Mouse (Mus musculus): ENCODE measurements around the gene Nme3.
"Not testable (repeated sequence)": the region's sequence is repeated elsewhere in the genome, so short reads cannot be mapped to it uniquely, and the experiment has no call there.

The Nme3 gene

GRCm38 (mm10) chr17:24900014-24900413, 3.7 kb downstream of the Nme3 start:
- DNase-seq (ENCODE audit: low spot score in 2 of 2), result no peak

DNA sequence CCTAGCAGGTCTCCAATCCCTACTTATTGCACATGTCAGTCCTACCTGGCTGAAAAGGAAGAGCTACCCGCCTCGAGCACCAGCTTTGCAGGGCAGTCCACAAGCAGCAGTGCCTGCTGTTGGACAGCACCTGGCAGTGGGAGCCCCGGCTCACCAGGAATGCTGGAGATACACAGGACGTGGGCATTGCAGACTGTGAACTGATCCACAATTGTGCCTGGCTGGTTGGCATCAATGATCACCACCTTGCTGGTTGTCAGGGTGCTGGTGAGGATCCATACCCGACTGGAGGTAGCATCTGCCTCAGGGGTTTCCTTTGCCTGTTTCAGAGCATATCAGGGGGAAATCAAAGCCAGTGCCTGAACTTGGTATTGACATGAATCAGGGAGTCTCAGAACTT, 5.8 kb downstream of the Nme3 start:
- DNase-seq (ENCODE audit: low spot score in 2 of 2), result no peak

GRCm38 (mm10) chr17:24902671-24903474, 6.6 kb downstream of the Nme3 start:
- DNase-seq (ENCODE audit: low spot score in 2 of 2), result no peak

DNA sequence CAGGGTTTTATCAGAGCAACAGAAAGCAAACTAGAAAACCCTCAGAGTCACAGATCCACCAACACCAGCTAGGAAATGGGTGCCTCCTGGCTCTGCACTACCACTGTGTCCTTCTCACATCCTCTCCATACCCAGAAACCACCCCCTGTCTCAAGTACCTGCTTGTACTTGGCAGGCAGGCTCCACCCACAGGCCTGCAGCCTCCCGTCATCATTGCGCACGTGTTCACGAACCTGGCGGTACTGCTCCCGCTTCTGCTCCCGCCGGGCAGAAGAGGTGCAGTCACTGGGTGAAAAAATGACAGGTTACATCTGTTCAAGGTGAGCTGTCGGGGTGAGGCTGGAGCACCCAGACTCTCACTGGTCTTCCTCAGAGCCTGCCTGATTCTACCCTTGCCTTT, 7.5 kb downstream of the Nme3 start:
- DNase-seq (ENCODE audit: low spot score in 2 of 2), result no peak

- DNase-seq (ENCODE audit: low spot score in 2 of 2), result no peak
Measured at GRCm38 (mm10) chr17:24907591-24907990, 11.3 kb downstream of the Nme3 start.

DNA sequence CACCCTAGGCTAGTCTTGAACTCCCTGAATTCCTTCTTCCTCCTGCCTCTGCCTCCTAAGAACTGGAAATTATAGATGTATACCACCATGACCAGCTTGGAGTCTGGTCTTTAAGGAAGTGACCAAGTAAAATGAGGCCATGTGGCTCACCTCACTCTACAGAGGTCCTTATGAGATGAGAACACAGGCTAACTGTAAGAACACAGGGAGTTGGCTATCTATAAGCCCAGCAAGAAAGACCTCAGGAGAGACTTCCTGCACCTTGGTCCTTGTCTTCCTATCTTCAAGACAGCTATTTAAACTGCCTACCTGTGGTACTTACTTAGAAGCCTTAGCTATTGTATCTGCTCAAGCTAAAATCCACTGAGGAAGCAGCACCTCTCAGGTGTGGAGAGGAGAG, 17.7 kb downstream of the Nme3 start:
- DNase-seq (ENCODE audit: low spot score in 2 of 2), result no peak

DNA sequence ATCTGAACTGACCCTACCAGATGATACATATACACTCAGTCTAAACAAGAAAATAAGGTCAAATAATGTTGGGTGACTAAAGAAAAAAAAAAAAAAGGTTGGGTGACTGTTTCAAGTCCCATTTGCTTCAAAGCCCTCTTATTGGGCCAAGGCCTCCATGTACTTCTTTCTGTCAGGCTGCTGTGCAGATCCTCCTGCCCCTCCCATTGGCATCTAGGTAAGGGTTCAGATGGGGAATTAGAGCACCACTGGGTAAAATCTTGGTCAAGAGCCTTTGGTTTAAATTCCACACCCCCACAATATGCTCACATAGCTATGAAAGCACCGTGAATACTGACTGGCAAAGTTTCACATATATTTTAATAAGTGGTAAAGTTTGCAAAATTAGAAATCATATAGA, 26.9 kb downstream of the Nme3 start:
- no peak for DNase-seq (ENCODE audit: low spot score in 2 of 2)

DNA sequence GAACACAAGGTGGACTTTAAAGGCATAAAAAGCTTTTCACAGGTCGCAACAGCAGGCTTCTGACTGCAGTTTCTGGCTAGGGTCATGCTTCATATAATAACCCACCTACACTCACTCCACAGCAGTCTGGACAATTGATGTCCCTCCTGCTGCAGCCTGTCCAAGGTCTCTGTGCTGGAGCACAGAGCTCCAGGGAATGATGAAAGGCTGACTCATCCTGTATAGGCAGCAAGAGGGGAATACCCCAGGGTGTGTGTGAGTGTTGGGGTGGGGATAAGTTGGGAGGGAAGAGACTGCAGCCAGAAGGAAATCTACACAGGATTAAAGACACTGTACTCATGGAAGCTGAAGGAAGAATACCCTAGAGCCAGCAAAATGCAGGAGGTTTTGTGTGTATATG, 33.2 kb downstream of the Nme3 start:
- DNase-seq (ENCODE audit: low spot score in 2 of 2), result no peak

DNA sequence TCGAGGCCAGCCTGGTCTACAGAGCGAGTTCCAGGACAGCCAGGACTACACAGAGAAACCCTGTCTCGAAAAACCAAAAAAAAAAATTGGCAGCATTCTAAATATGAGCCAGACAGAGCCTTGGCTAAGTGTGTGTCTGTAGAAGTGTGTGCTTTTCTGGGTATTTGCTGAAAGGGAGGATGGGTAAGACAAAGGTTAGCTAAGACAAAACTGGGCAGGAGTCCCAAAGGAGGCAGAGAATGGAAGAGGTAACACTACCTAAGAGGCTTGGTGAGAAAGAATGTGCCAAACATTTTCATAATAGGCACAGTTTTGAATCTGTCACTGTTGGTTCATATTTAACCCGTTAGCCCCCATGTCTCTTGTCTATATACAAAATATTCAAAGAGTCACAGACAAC, 36.1 kb downstream of the Nme3 start:
- no peak for DNase-seq (ENCODE audit: low spot score in 2 of 2)

GRCm38 (mm10) chr17:24933163-24933562, 36.9 kb downstream of the Nme3 start:
- DNase-seq (ENCODE audit: low spot score in 2 of 2), result no peak

- DNase-seq (ENCODE audit: low spot score in 2 of 2), result no peak
Measured at GRCm38 (mm10) chr17:24934926-24935325, 38.6 kb downstream of the Nme3 start.

DNA sequence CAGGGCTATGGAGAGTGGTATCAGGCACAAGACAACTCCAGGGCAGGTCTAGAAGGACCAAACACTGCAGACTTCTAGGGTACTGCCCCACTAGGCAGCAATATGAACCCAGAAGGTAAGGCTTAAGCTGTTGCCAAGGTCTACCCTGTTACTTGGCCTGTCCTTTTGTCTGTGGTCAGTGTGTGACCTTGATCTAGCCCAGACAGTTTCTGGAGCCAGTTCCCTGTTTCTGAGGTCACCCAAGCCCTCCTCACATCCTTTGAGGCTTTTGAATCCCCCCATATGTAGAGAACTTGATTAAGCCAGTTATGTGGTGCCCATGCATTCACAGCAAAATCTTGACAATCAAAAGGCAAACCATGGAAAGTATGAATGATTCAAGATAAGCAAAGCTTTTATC, 39.4 kb downstream of the Nme3 start:
- no peak for DNase-seq (ENCODE audit: low spot score in 2 of 2)

DNA sequence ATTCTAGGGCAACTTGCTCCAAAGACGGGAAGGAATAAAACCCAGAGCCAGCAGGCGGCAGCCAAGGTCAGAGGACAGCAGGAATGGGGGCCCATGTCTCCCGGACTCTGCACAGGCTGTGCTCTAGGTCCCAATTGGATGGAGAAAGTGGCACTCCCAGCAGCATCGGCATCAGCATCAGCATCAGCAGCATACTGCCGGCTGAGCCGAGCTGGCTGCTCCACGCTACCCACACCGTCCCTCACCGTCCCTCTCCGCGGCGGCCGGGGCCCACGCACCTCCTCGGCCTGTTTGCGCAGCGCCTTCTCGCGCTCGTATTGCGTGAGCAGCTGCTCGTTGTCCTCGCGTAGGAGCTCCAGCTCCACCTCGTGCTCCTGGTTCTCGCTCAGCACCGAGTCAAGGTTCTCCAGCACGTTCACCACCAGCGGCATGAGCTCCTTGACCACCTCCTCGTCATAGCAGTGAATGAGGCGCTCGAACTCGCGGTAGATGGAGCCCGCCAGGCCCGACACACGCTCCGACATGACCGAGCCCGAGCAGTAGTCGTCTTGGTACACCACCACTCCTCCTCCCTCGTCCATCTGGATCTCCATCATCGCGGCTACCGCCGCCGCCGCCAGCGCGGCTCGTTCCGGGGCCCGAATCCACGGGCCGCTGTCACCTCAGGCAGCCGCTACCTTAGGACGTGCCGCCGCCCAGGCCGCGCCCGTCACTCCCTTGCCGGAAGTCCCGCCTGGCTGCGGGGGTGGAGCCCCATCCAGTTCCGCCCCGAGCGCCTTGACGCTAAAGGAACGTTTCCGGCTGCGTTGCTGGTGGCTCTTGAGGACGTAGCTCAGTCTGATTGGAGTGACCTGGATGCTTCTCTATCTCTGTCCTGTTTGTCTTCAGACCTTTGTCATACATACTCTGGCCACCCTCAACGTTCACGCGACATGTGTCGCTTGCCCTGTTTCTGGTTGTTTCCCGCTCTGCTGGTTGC, 40.2 kb downstream of the Nme3 start, which contains the start of gene Mapk8ip3:
Gene Mapk8ip3, minus strand, starts transcription at position 719 of the 979 bp plus-strand sequence.
- DNase-seq (ENCODE audit: low spot score in 2 of 2), result peak; percentile 92 to 95

DNA sequence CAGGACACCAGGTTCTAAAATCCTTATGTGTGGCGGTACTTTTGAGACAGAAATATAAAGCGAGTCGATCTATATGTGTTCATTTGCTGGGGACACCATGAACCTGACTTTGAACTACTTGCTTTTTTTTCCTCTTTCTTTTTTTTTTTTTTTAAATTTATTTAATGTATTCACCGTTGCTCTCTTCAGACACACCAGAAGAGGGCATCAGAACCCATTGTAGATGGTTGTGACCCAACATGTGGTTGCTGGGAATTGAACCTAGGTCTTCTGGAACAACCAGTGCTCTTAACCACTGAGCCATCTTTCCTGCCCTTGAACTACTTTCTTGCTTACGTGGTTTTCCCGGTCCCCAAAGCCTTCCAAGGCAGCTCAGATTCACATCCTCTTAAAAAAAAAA, 41.0 kb downstream of the Nme3 start:
- DNase-seq (ENCODE audit: low spot score in 2 of 2), result no peak

DNA sequence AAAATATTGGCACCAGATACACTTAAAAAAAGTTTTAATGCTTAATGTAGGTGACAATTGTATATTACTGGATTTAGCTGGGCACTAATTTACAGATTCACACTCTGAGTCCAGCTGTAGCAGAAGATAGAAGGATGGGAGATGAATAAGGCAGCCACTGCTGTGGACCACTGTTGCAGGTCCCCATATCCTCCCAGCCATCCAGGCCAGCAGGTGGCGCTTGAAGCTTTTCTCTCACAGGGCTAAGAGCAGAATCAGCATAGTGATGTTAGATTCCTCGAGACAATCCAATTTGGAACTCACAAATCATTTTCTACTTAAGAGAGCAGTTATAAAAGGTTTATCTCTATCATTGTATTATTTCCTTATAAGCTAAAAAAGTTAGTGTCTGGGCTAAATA, 46.2 kb downstream of the Nme3 start:
- DNase-seq (ENCODE audit: low spot score in 2 of 2), result peak in 1 of 2 experiments; percentile 28

DNA sequence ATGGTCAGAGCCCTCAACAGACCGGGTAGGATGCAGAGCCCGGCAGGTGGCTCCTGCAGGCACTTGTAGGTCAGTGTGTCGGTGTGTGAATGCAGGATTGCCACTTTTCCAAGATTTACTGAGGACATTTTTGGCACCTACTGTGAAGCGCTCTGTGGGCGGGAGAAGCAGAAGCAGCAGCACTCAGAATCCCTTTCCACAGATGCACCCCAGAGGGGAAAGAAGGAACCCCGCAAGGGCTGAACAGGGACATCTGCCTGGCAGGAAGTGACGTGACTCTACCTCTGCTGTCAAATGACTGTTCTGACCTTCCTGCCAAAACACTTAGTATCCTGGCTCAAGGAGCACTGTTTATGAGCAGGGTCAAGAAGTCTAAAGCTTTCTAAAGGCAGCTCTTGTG, 46.7 kb downstream of the Nme3 start:
- DNase-seq (ENCODE audit: low spot score in 2 of 2), result no peak

GRCm38 (mm10) chr17:24943589-24943988, 47.3 kb downstream of the Nme3 start:
- not testable (repeated sequence) for DNase-seq (ENCODE audit: low spot score in 2 of 2)

All from heart, adult 9 months (tissue).